Mouse (Mus musculus) C2C12 (cell line): Measurements from ENCODE around the gene Teddm1b. TPM values are rescaled to one million over a fixed set of nuclear protein-coding genes. Genes with fewer than 3 reads are reported as not detected.

ENCODE experiments used
- H3K27me3 ChIP-seq: one replicate; pipeline ENCODE4 v1.6.1; 2011; ENCODE audit not compliant: control insufficient read depth, insufficient read depth, insufficient read length
- H3K36me3 ChIP-seq: one replicate; pipeline ENCODE4 v1.6.1; 2011; ENCODE audit not compliant: control insufficient read depth, insufficient read depth
- H3K4me3 ChIP-seq: one replicate; pipeline ENCODE4 v1.5.1; 2011; ENCODE audit warnings: mild to moderate bottlenecking, control low read depth; ENCODE audit not compliant: poor library complexity, insufficient read depth, severe bottlenecking
- H3K79me2 ChIP-seq: one replicate; pipeline ENCODE4 v1.6.1; 2011; ENCODE audit not compliant: control insufficient read depth, insufficient read depth
- H3K79me3 ChIP-seq: one replicate; pipeline ENCODE4 v1.6.1; 2011; ENCODE audit warnings: low read depth, control low read depth
- H3ac ChIP-seq: one replicate; pipeline ENCODE3; 2011; ENCODE audit warnings: low read depth; ENCODE audit not compliant: control insufficient read depth, insufficient read length
- CEBPB ChIP-seq: IDR thresholded peaks from one replicate; pipeline ENCODE4 v1.6.1; 2011; ENCODE audit warnings: low read depth, mild to moderate bottlenecking, control low read depth, moderate library complexity
- CTCF ChIP-seq: IDR thresholded peaks from one replicate; pipeline ENCODE4 v1.5.1; 2011; ENCODE audit not compliant: control insufficient read depth, insufficient read depth, insufficient read length
- FOSL1 ChIP-seq: IDR thresholded peaks from one replicate; pipeline ENCODE4 v1.8.0; 2011; ENCODE audit warnings: mild to moderate bottlenecking, low read length; ENCODE audit not compliant: poor library complexity, insufficient read depth, severe bottlenecking
- MAX ChIP-seq: IDR thresholded peaks from one replicate; pipeline ENCODE4 v1.6.1; 2011; ENCODE audit warnings: mild to moderate bottlenecking, control low read depth
- MYOD1 ChIP-seq: IDR thresholded peaks from one replicate; pipeline ENCODE4 v1.6.1; 2011; ENCODE audit warnings: low read depth; ENCODE audit not compliant: control insufficient read depth, insufficient read length
- MYOG ChIP-seq: IDR thresholded peaks from one replicate; pipeline ENCODE4 v1.6.1; 2011; ENCODE audit not compliant: control insufficient read depth, insufficient read length; ENCODE audit errors: extremely low read depth
- USF1 ChIP-seq: IDR thresholded peaks from one replicate; pipeline ENCODE4 v1.6.1; 2011; ENCODE audit warnings: low read depth, mild to moderate bottlenecking, control low read depth, moderate library complexity
- polyA plus RNA-seq: library from polyadenylated mRNA; unstranded; fragments of >200 nt; fragmentation: generic; extraction: Trizol; gene quantifications from one replicate; pipeline ENCODE4 v1.2.1, GENCODE M21; 2012; ENCODE audit warnings: missing spikeins

Gene Teddm1b
- polyA plus RNA-seq, 1 experiment: 0.01 TPM

DNA sequence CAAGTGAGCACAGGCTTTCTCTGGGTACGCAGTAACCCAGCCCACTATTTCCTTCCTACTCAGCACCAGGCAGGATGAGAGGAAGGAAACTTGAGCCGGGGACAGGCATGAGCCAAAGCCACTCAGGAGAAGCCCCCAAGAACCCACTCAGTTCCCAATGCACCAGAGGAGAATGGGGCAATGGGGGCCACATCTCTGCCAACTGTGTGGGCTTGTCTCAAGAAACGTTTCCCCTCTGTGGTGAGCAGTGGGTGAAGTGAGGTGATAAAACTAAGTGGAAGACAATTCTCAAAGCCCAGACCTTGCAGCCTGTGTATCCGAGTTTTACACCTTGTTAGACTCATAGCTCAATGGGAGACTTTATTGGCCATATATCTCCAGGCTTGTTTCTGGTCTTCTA, 17.3 kb downstream of the Teddm1b start, which contains the start of gene Teddm1a:
Gene Teddm1a, plus strand, starts transcription at position 301 of the 400 bp plus-strand sequence.
- Histone ChIP-seq H3ac (no peak within 1 kb of the TSS), H3K27me3 (peaks cover 24% of the 10 kb centered on the region), H3K4me3 (no peak within 1 kb of the TSS), H3K36me3 (no peaks in the 10 kb centered on the region), H3K79me2 (no peaks in the 10 kb centered on the region), H3K79me3 (no peaks in the 10 kb centered on the region)
- TF ChIP-seq MAX: no peak
- TF ChIP-seq MYOD1: no peak

DNA sequence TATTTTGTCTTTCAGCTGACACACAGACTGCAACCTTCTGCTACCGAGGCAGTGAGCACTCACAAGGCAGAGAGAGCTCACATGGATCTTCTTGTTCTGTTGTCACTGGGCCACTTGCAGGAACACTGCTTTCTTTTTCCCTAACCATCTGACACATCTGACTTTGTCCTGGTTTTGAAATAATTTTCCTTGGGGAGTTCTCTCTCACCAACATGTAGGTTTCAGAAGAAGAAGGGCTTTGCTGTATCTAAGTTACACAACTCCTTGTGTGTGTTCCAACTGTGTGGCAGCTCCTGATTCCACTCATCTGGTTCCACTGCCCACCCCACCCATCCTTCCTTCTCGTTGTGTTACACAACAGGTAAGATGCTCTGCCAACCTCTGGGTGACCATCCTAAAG, 19.6 kb downstream of the Teddm1b start:
- Histone ChIP-seq H3K36me3 (no peaks in the 10 kb centered on the region), H3K27me3 (peaks cover 16% of the 10 kb centered on the region), H3K79me2 (no peaks in the 10 kb centered on the region), H3K4me3 (no peak overlapping the region), H3K79me3 (no peaks in the 10 kb centered on the region), H3ac (no peak overlapping the region)
- no peak for TF ChIP-seq MYOD1
- TF ChIP-seq MAX: no peak

DNA sequence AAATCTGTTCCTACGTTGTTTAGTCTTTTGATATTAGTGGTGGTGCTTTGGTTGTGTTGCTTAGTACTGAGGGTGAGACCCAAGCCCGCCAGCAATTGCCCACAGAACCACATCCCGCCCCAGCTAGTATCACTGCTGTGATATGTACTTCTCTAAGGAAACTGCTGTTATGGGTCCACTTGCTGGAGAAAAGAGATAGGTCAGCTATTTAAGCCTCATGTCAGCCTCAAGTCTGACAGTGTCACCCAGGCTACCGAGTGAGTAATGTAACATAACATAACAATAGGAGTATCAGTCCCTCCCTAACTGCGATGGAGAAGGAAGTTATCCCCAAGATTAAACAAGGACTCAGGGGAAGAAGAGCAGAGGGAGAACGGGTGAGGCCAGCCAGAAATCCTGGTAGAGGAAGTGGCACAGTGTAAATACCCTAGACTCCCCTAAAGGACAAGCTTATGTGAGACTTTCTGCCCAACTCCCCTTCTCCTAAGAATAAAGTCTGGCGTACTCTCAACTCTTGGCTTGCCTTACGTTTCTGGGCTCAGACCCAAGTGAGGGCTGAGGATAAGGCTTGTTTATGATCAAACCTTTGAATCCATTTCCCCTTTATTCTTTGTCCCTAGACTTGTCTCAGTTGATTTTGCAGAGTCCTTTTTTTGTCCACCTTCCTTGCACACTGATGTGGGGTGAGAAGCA, 20.2 kb downstream of the Teddm1b start:
- TF ChIP-seq USF1: no peak
- Histone ChIP-seq H3ac (no peak overlapping the region), H3K79me3 (no peaks in the 10 kb centered on the region), H3K36me3 (no peaks in the 10 kb centered on the region), H3K27me3 (peaks cover 16% of the 10 kb centered on the region), H3K4me3 (no peak overlapping the region), H3K79me2 (no peaks in the 10 kb centered on the region)

DNA sequence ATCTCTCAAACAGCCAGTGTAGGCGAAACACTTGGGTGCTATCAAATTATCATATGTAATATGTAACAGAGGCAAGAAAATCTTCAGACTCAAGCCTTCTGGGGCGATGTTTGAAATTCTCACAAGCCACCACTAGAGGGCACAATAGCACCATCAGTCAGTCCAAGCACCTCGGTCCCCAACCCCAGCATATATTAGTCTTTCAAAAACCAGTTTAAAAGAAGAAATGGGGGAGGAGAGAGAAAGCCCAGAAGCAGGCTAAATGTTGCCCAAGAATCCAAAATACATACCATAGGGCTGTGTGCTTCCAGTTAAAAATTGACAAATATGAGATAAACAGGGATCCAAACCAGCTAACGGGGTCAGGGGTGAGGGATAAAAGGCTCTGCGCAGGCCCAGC, 20.8 kb downstream of the Teddm1b start:
- peaks cover 16% of the 10 kb centered on the region for H3K27me3 ChIP-seq
- H3ac ChIP-seq: no peak overlapping the region
- H3K79me3 ChIP-seq: no peaks in the 10 kb centered on the region
- H3K4me3 ChIP-seq: no peak overlapping the region
- H3K36me3 ChIP-seq: no peaks in the 10 kb centered on the region
- TF ChIP-seq CEBPB (no peak), MYOG (no peak), CTCF (no peak), MYOD1 (no peak), MAX (no peak)
- no peaks in the 10 kb centered on the region for H3K79me2 ChIP-seq

DNA sequence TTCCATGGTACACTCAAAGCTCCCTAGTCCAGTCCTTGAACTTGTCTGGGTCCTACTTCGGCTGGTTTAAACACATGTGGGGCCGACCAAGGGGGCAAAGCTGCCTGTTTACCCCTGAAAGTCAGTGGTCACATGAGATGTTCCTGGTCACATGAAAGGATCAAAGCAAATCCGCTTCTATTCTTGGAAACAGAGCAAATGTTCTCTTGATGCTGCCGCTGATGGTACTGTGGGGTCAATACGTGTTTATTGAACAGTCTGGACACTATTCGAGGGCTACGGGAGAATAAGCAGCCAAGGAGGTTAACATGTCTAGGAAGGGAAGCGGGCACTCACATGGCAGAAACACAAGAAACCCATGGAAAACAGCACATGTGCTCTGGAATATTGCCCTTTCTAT, 23.1 kb downstream of the Teddm1b start:
- H3ac ChIP-seq: no peak overlapping the region
- no peaks in the 10 kb centered on the region for H3K79me3 ChIP-seq
- peaks cover 6% of the 10 kb centered on the region for H3K27me3 ChIP-seq
- no peaks in the 10 kb centered on the region for H3K36me3 ChIP-seq
- no peak overlapping the region for H3K4me3 ChIP-seq
- no peaks in the 10 kb centered on the region for H3K79me2 ChIP-seq
- no peak for TF ChIP-seq USF1
- no peak for TF ChIP-seq MAX
- TF ChIP-seq MYOD1: no peak
- TF ChIP-seq MYOG: no peak
- TF ChIP-seq CEBPB: no peak

DNA sequence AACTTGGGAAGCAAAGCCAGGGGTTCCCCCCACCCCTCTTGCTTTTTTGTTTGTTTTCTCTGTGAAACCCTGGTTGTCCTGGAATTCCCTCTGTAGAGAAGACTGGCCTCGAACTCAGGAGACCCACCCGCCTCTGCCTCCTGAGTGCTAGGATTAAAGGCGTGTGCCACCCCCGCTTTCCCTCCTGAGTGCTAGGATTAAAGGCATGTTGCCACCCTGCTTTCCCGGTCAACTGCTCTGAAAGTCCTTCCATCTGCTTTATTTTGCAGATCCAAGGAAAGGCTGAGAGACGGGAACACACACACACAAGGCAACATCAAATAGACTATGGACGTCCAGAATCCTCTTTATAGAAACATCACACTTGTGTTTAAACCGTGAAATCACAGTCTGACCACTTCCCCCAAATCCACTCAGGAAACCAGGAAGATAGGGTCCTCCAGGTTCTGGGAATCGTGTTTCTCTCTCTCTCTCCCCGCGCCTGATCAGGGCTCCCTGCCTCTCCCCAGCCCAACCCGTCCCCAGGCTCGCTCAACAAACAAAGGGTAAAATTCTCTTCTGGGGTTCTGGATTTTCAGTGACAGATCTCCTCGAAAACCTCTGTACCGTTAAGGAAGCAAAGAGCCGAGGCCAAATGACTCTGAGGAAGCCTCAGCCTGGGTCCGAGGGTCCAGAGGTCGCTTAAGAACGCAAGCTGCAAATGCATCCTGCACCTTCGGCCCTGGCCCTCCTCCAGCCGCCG, 25.0 kb downstream of the Teddm1b start:
- no peak overlapping the region for H3ac ChIP-seq
- H3K36me3 ChIP-seq: peaks cover 9% of the 10 kb centered on the region
- no peak for TF ChIP-seq MYOG
- TF ChIP-seq CEBPB: no peak
- no peak for TF ChIP-seq MAX
- TF ChIP-seq USF1: no peak
- no peak for TF ChIP-seq MYOD1
- no peak for TF ChIP-seq CTCF
- no peak for TF ChIP-seq FOSL1

More for the DNA sequence above, 25.0 kb downstream of the Teddm1b start:
- peaks cover under 1% of the 10 kb centered on the region for H3K27me3 ChIP-seq
- H3K79me3 ChIP-seq: no peaks in the 10 kb centered on the region
- H3K79me2 ChIP-seq: no peaks in the 10 kb centered on the region
- H3K4me3 ChIP-seq: peak overlapping the region; percentile 18
